Mouse (Mus musculus) cerebellum, adult 2 months (tissue): ENCODE measurements around the gene Tpm1. TPM values are rescaled to one million over a fixed set of nuclear protein-coding genes. Genes with fewer than 3 reads are reported as not detected.

Experiments used
- DNase-seq, 2 experiments: peaks; one replicate each; pipeline ENCODE4 v3.0.0; 2021
- H3K27ac ChIP-seq: fragments of 200-500 bp; 2 replicates; pipeline ENCODE4 v1.5.1; 2012; ENCODE audit warnings: low read length, control low read depth, inconsistent platforms; ENCODE audit not compliant: insufficient read depth
- H3K27me3 ChIP-seq: fragments of 200-500 bp; 2 replicates; pipeline ENCODE4 v1.6.1; 2012; ENCODE audit warnings: inconsistent platforms, mild to moderate bottlenecking, low read length, moderate library complexity; ENCODE audit not compliant: control insufficient read depth, insufficient read depth
- H3K4me1 ChIP-seq: fragments of 200-500 bp; 2 replicates; pipeline ENCODE4 v1.6.1; 2011; ENCODE audit warnings: low read length; ENCODE audit not compliant: control insufficient read depth, insufficient read depth
- H3K4me3 ChIP-seq: fragments of 200-500 bp; replicated peaks from 2 replicates; pipeline ENCODE3; 2011; ENCODE audit warnings: mild to moderate bottlenecking, low read depth, low read length, control low read depth; ENCODE audit not compliant: insufficient read depth
- CTCF ChIP-seq: fragments of 200-500 bp; IDR thresholded peaks from 2 replicates; pipeline ENCODE4 v1.5.1; 2011; ENCODE audit warnings: low read depth, mild to moderate bottlenecking, control low read depth, low read length, moderate library complexity, borderline replicate concordance; ENCODE audit not compliant: insufficient read depth
- POLR2A ChIP-seq: fragments of 200-500 bp; IDR thresholded peaks from 2 replicates; pipeline ENCODE4 v1.6.1; 2011; ENCODE audit warnings: low read length, control low read depth, borderline replicate concordance; ENCODE audit not compliant: insufficient read depth
- WGBS: fragments of 180-500 bp; shearing (Covaris S2); methylation state at CpG from one replicate; pipeline ENCODE4 v1.1.7; 2018; 5-methylcytosine and 5-hydroxymethylcytosine counted together
- polyA plus RNA-seq: library from polyadenylated mRNA; depleted of rRNA; stranded (reverse); fragments of >200 nt; gene quantifications from 2 replicates; pipeline ENCODE4 v1.2.3, GENCODE M21; 2012

The Tpm1 gene
- polyA plus RNA-seq, 1 experiment, result 170 TPM

- Histone ChIP-seq H3K4me1 (no peaks in the 10 kb centered on the region), H3K4me3 (no peak overlapping the region), H3K27ac (no peak overlapping the region), H3K27me3 (no peaks in the 10 kb centered on the region)
- no peak for DNase-seq
- TF ChIP-seq CTCF (no peak), POLR2A (no peak)
- WGBS, result 28% methylated on average over 3 of the region's 3 CpGs
Measured at GRCm38 (mm10) chr9:67012470-67012869, 36.7 kb downstream of the Tpm1 start.

- no peak for DNase-seq
- WGBS, result 89% methylated on average over 9 of the region's 9 CpGs
- H3K4me3 ChIP-seq, result no peak overlapping the region
- TF ChIP-seq POLR2A (no peak), CTCF (no peak)
- no peaks in the 10 kb centered on the region for H3K27me3 ChIP-seq
- peaks cover 2% of the 10 kb centered on the region for H3K4me1 ChIP-seq
- H3K27ac ChIP-seq, result no peak overlapping the region
Measured at GRCm38 (mm10) chr9:67011483-67011882, 37.7 kb downstream of the Tpm1 start.

- no peak for DNase-seq
- TF ChIP-seq POLR2A (no peak), CTCF (no peak)
- WGBS, result 78% methylated on average over 11 of the region's 11 CpGs
- Histone ChIP-seq H3K27ac (no peak overlapping the region), H3K27me3 (no peaks in the 10 kb centered on the region), H3K4me3 (no peak overlapping the region), H3K4me1 (peaks cover 17% of the 10 kb centered on the region)
Measured at GRCm38 (mm10) chr9:67008781-67009180, 40.4 kb downstream of the Tpm1 start.

DNA sequence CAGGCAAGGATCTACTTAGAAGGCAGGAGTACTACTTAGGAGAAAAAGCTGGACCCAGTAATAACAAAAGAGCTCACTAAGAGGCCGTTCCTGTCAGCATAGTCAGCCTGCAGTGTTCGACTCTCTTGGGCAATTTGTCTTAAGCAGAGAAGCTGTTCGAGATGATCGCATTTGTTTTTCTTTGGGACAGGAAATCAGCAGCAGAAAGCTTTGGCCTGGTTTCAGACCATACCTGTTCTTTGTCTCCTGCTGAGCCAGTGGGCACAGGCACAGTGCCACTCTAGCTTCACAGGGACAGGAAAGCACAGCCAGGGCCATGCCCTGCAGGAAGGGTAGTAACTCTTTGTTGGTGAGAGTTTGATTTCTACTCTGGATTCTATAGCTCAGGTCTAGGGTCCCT lies 42.8 kb downstream of the Tpm1 start:
- 53% methylated on average over 4 of the region's 4 CpGs for WGBS
- no peak for TF ChIP-seq POLR2A
- TF ChIP-seq CTCF, result no peak
- Histone ChIP-seq H3K4me1 (peaks cover 17% of the 10 kb centered on the region), H3K27ac (no peak overlapping the region), H3K4me3 (no peak overlapping the region), H3K27me3 (no peaks in the 10 kb centered on the region)
- DNase-seq, result peak in 1 of 2 experiments; percentile 24

DNA sequence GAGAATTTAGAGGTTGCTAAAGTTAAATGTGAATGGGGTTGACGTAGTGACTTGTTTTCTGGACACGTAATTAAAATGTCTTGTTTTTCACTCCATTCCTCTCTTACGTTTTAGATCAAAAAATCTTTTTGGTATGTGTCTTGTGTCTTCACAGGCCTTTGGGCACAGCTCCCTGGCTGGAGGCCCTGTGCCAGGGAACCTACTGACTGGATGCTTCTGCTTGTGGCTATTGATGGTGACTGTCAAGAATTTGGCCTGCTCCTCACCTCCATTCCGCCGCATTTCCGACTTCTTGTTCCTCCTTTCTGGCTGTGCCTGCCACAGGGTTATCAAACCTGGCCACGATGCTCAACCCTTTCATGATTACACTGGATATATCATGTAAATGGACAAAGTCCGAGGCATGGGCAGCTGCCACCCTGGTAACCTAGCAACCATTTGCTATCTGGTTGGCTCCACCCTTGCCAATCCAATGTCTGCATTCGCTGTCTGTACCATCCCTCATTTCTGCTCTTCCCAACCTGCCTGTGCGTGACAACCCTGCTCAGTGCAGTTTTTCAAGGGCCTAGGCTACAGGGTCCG lies 44.0 kb downstream of the Tpm1 start:
- no peak for TF ChIP-seq CTCF
- Histone ChIP-seq H3K4me1 (peaks cover 19% of the 10 kb centered on the region), H3K27ac (no peak overlapping the region), H3K27me3 (no peaks in the 10 kb centered on the region), H3K4me3 (peak overlapping the region; percentile 6)
- DNase-seq, result peak; percentile 56 to 61
- WGBS, result 32% methylated on average over 11 of the region's 11 CpGs

DNA sequence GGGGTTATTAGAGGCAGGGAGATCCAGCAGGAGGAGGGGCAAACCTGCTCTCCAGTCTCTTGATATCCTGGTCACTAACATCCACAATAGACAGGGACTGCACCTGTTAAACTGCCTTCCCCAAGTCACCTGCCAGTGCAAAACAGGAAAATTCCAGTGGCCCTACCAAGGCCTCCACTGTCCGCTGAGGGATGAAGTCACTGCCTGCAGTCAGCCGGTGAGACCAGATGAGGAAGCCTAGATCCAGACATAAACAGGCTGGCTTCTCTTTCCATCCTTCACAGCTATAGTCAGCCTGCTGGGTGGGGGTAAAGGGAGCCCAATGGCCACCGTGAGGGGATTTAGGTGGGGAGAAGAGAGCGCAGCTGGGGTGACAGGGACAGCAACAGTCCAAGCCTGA lies 45.5 kb downstream of the Tpm1 start:
- 79% methylated on average over 4 of the region's 4 CpGs for WGBS
- TF ChIP-seq CTCF (no peak), POLR2A (no peak)
- peaks cover 19% of the 10 kb centered on the region for H3K4me1 ChIP-seq
- no peak for DNase-seq
- no peak overlapping the region for H3K4me3 ChIP-seq
- H3K27ac ChIP-seq, result no peak overlapping the region
- H3K27me3 ChIP-seq, result no peaks in the 10 kb centered on the region

DNA sequence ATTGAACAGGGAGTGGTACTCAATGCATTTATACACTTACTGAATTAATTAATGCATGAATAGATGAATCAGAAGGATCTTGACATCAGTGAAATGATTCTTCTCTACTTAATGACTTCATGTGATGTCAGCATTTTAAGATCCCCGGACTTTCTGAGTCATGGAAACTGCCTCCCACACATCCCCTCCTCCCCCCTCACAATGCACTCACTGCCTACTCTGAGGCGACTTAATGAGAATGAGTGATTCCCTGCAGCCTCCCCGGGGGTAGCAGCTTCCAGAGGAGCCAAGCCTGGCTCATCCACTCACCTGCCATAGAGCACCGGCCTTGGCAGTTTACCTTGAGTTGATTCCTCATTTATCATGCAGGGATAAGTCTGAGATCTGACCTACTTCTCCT lies 46.0 kb downstream of the Tpm1 start:
- no peak for DNase-seq
- 32% methylated on average over 4 of the region's 4 CpGs for WGBS
- peaks cover 19% of the 10 kb centered on the region for H3K4me1 ChIP-seq
- no peak overlapping the region for H3K4me3 ChIP-seq
- no peak for TF ChIP-seq POLR2A
- TF ChIP-seq CTCF, result no peak
- H3K27me3 ChIP-seq, result no peaks in the 10 kb centered on the region
- no peak overlapping the region for H3K27ac ChIP-seq

DNA sequence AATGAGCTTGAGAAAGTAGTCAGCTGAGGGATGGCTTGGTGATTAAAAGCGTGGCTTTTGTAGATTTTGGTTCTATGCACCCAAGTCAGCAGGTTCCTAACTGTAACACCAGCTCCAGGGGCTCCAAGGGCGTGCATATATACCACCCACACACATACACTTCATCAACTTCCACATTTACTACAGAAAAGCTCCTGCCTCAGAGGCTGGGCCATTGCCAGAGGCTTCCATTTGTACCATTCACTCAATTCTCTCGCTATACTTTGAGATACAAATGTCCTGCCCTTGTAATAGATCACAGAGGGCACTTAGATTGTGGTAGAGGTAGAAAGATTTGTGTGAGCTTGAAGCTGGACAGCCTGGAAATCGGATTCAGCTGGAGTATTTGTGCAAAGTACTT lies 47.7 kb downstream of the Tpm1 start:
- no peak for DNase-seq
- H3K27me3 ChIP-seq, result no peaks in the 10 kb centered on the region
- H3K4me1 ChIP-seq, result peaks cover 17% of the 10 kb centered on the region
- TF ChIP-seq CTCF, result no peak
- TF ChIP-seq POLR2A, result no peak
- H3K27ac ChIP-seq, result no peak overlapping the region
- WGBS, result 78% methylated on average over 4 of the region's 4 CpGs
- H3K4me3 ChIP-seq, result no peak overlapping the region
